Mouse (Mus musculus): ENCODE results near the gene Slc22a23.

- TF ChIP-seq CTCF (IDR thresholded peaks at IDR 0.05; ENCODE audit: insufficient read depth, low read depth, low read length) (no peak), POLR2A (IDR thresholded peaks at IDR 0.05; ENCODE audit: insufficient read depth, low read depth, low read length) (no peak)
Measured at GRCm38 (mm10) chr13:34232992-34233391, 112.0 kb downstream of the Slc22a23 start.
